Mouse (Mus musculus) fat pad, adult 2 months (tissue): ENCODE results near the gene Slc23a2.

Experiments
- DNase-seq: peaks from one replicate; pipeline ENCODE4 v3.0.0-alpha.2; 2011; ENCODE audit warnings: low read depth, low spot score; ENCODE audit errors: extremely low read depth

The Slc23a2 gene

GRCm38 (mm10) chr2:132024028-132024427 is 120.9 kb downstream of the Slc23a2 start:
- DNase-seq, result no peak

GRCm38 (mm10) chr2:132022621-132023020 is 122.3 kb downstream of the Slc23a2 start:
- DNase-seq, result no peak

GRCm38 (mm10) chr2:132021616-132022015 is 123.3 kb downstream of the Slc23a2 start:
- no peak for DNase-seq

GRCm38 (mm10) chr2:132020991-132021541 is 123.8 kb downstream of the Slc23a2 start:
- no peak for DNase-seq

- DNase-seq, result no peak
These were observed 124.5 kb downstream of the Slc23a2 start for GRCm38 (mm10) chr2:132020420-132020819.

GRCm38 (mm10) chr2:132019372-132019811 is 125.5 kb downstream of the Slc23a2 start:
- no peak for DNase-seq

- no peak for DNase-seq
These were observed 126.8 kb downstream of the Slc23a2 start for GRCm38 (mm10) chr2:132018156-132018555.

GRCm38 (mm10) chr2:132017611-132018010 is 127.3 kb downstream of the Slc23a2 start:
- no peak for DNase-seq

GRCm38 (mm10) chr2:132016034-132016433 is 128.9 kb downstream of the Slc23a2 start:
- DNase-seq, result no peak

GRCm38 (mm10) chr2:132013152-132013551 is 131.8 kb downstream of the Slc23a2 start:
- no peak for DNase-seq

- no peak for DNase-seq
These were observed 134.1 kb downstream of the Slc23a2 start for GRCm38 (mm10) chr2:132010781-132011180.

- no peak for DNase-seq
These were observed 136.7 kb downstream of the Slc23a2 start for GRCm38 (mm10) chr2:132008186-132008585.

- DNase-seq, result no peak
These were observed 137.5 kb downstream of the Slc23a2 start for GRCm38 (mm10) chr2:132007475-132007819.

GRCm38 (mm10) chr2:132006561-132007474 is 138.1 kb downstream of the Slc23a2 start:
- DNase-seq, result no peak

GRCm38 (mm10) chr2:132005445-132005844 is 139.5 kb downstream of the Slc23a2 start:
- DNase-seq, result no peak

GRCm38 (mm10) chr2:132004495-132005136 is 140.3 kb downstream of the Slc23a2 start:
- DNase-seq, result no peak

GRCm38 (mm10) chr2:132003916-132004315 is 141.0 kb downstream of the Slc23a2 start:
- no peak for DNase-seq
